Mouse (Mus musculus): ENCODE measurements around the gene Fam163b.

The Fam163b gene

GRCm38 (mm10) chr2:27141950-27142693 lies at the start of gene Fam163b:
TSS of gene Fam163b (minus strand) at chr2:27142491.
- no peak for DNase-seq (ENCODE audit: low spot score in 2 of 2)

GRCm38 (mm10) chr2:27189994-27190393 lies 47.7 kb upstream of the Fam163b start:
- no peak for DNase-seq (ENCODE audit: low spot score in 2 of 2)

GRCm38 (mm10) chr2:27187531-27187930 lies 45.2 kb upstream of the Fam163b start:
- no peak for DNase-seq (ENCODE audit: low spot score in 2 of 2)

- no peak for DNase-seq (ENCODE audit: low spot score in 2 of 2)
Observed at GRCm38 (mm10) chr2:27183734-27184133, 41.4 kb upstream of the Fam163b start.

- DNase-seq (ENCODE audit: low spot score in 2 of 2): no peak
Observed at GRCm38 (mm10) chr2:27181907-27182306, 39.6 kb upstream of the Fam163b start.

- DNase-seq (ENCODE audit: low spot score in 2 of 2): no peak
Observed at GRCm38 (mm10) chr2:27179101-27179500, 36.8 kb upstream of the Fam163b start.

GRCm38 (mm10) chr2:27175696-27176267 lies 33.5 kb upstream of the Fam163b start:
- no peak for DNase-seq (ENCODE audit: low spot score in 2 of 2)

GRCm38 (mm10) chr2:27174242-27174641 lies 32.0 kb upstream of the Fam163b start:
- no peak for DNase-seq (ENCODE audit: low spot score in 2 of 2)

GRCm38 (mm10) chr2:27166999-27167398 lies 24.7 kb upstream of the Fam163b start:
- DNase-seq (ENCODE audit: low spot score in 2 of 2): no peak

- no peak for DNase-seq (ENCODE audit: low spot score in 2 of 2)
Observed at GRCm38 (mm10) chr2:27166074-27166473, 23.8 kb upstream of the Fam163b start.

GRCm38 (mm10) chr2:27164796-27165590 lies 22.7 kb upstream of the Fam163b start, which contains the start of gene Dbh:
TSS of gene Dbh (plus strand) at chr2:27165233.
- DNase-seq (ENCODE audit: low spot score in 2 of 2): no peak

GRCm38 (mm10) chr2:27163851-27164250 lies 21.6 kb upstream of the Fam163b start:
- DNase-seq (ENCODE audit: low spot score in 2 of 2): no peak

GRCm38 (mm10) chr2:27162656-27163055 lies 20.4 kb upstream of the Fam163b start:
- no peak for DNase-seq (ENCODE audit: low spot score in 2 of 2)

- no peak for DNase-seq (ENCODE audit: low spot score in 2 of 2)
Observed at GRCm38 (mm10) chr2:27161526-27161925, 19.2 kb upstream of the Fam163b start.

- DNase-seq (ENCODE audit: low spot score in 2 of 2): no peak
Observed at GRCm38 (mm10) chr2:27156596-27156995, 14.3 kb upstream of the Fam163b start.

- no peak for DNase-seq (ENCODE audit: low spot score in 2 of 2)
Observed at GRCm38 (mm10) chr2:27154466-27155185, 12.3 kb upstream of the Fam163b start.

- DNase-seq (ENCODE audit: low spot score in 2 of 2): no peak
Observed at GRCm38 (mm10) chr2:27149457-27149856, 7.2 kb upstream of the Fam163b start.

- DNase-seq (ENCODE audit: low spot score in 2 of 2): no peak
Observed at GRCm38 (mm10) chr2:27146840-27147239, 4.5 kb upstream of the Fam163b start.

GRCm38 (mm10) chr2:27144957-27145356 lies 2.7 kb upstream of the Fam163b start:
- no peak for DNase-seq (ENCODE audit: low spot score in 2 of 2)

GRCm38 (mm10) chr2:27138356-27138755 lies 3.9 kb downstream of the Fam163b start:
- DNase-seq (ENCODE audit: low spot score in 2 of 2): no peak

GRCm38 (mm10) chr2:27136789-27137188 lies 5.5 kb downstream of the Fam163b start:
- no peak for DNase-seq (ENCODE audit: low spot score in 2 of 2)

GRCm38 (mm10) chr2:27136336-27136735 lies 6.0 kb downstream of the Fam163b start:
- DNase-seq (ENCODE audit: low spot score in 2 of 2): no peak
